Mouse (Mus musculus) brown adipose tissue, adult 24 weeks (tissue): Measurements from ENCODE around the gene Kcnv2. TPM values are rescaled to one million over a fixed set of nuclear protein-coding genes. Genes with fewer than 3 reads are reported as not detected.

Source experiments
- H3K27ac ChIP-seq: fragments of 200-500 bp; replicated peaks from 2 replicates; pipeline ENCODE4 v1.5.1; 2012; ENCODE audit warnings: low read depth, mild to moderate bottlenecking, low read length
- H3K4me1 ChIP-seq: fragments of 200-500 bp; 2 replicates; pipeline ENCODE4 v1.6.1; 2012; ENCODE audit warnings: low read length, mixed read lengths; ENCODE audit not compliant: control insufficient read depth, insufficient read depth, insufficient read length
- H3K4me3 ChIP-seq: fragments of 200-500 bp; 2 replicates; pipeline ENCODE4 v1.5.1; 2012; ENCODE audit warnings: low read depth, mild to moderate bottlenecking, low read length, moderate library complexity; ENCODE audit not compliant: insufficient read depth
- polyA plus RNA-seq: library from polyadenylated mRNA; stranded (reverse); fragments of >200 nt; gene quantifications from 2 replicates; pipeline ENCODE4 v1.2.4, GENCODE M21; 2012; ENCODE audit not compliant: missing spikeins, insufficient read depth, insufficient read length

Kcnv2 gene
- polyA plus RNA-seq, 1 experiment = not detected

- Histone ChIP-seq H3K4me3 (no peak overlapping the region), H3K4me1 (no peaks in the 10 kb centered on the region), H3K27ac (no peak overlapping the region)
Measured at GRCm38 (mm10) chr19:27332207-27332794, 9.9 kb downstream of the Kcnv2 start.

- peak overlapping the region; percentile 52 for H3K27ac ChIP-seq
Measured at GRCm38 (mm10) chr19:27336126-27336917, 13.9 kb downstream of the Kcnv2 start.

DNA sequence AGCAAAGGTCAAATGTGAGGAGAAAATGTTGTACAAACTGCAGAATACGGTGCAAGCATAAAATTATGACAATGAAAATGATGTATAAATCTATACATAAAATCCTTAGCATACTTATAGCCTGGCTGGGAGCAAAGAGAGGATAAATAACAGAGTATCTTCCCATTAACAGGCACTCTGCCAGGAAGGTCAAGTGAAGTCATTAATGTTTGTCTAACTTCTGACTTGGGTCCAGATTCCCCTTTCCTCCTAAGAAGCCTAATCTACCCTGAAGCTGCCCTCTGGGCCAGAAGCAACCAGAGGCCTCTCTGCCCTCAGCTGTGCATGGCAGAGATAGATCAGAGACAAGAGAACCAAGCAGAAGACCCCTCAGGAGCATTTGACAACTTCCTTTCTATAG is 24.1 kb downstream of the Kcnv2 start:
- Histone ChIP-seq H3K27ac (no peak overlapping the region), H3K4me3 (no peak overlapping the region), H3K4me1 (no peaks in the 10 kb centered on the region; the same call in 1 of the 2 replicates)

More at GRCm38 (mm10) chr19:27336126-27336917, 13.9 kb downstream of the Kcnv2 start:
- Histone ChIP-seq H3K4me3 (no peak overlapping the region), H3K4me1 (no peaks in the 10 kb centered on the region)

DNA sequence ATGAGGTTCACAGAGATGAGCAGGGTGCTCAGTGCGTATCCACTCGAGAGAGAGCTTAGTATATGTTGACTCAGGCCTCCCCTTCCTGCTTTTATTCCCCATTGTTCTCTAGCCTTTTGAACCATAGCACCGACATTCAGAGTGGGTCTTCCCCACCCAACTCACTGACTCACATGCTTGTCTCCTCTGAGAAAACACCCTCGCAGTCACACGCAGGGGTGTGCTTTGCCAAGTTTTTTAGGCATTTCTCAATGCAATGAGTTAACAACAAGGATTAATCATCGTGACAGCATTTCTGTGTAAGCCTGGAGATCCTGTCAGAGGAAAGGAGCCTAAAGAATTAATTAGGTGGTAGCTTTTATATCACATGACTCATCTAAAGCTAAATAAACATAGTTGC is 29.3 kb downstream of the Kcnv2 start:
- H3K4me3 ChIP-seq = no peak overlapping the region
- no peaks in the 10 kb centered on the region; the same call in 1 of the 2 replicates for H3K4me1 ChIP-seq
- no peak overlapping the region for H3K27ac ChIP-seq

GRCm38 (mm10) chr19:27360381-27360780 is 38.0 kb downstream of the Kcnv2 start:
- Histone ChIP-seq H3K4me1 (no peaks in the 10 kb centered on the region), H3K4me3 (no peak overlapping the region), H3K27ac (no peak overlapping the region)

- no peak overlapping the region for H3K27ac ChIP-seq
- no peaks in the 10 kb centered on the region for H3K4me1 ChIP-seq
- H3K4me3 ChIP-seq = no peak overlapping the region
Measured at GRCm38 (mm10) chr19:27363891-27364290, 41.5 kb downstream of the Kcnv2 start.

GRCm38 (mm10) chr19:27364521-27364931 is 42.1 kb downstream of the Kcnv2 start:
- no peaks in the 10 kb centered on the region for H3K4me1 ChIP-seq
- peak overlapping the region; percentile 19 for H3K4me3 ChIP-seq
- 0 out of 2 replicates have a peak overlapping the region, but pooled peaks have one; percentile 21 for H3K27ac ChIP-seq

DNA sequence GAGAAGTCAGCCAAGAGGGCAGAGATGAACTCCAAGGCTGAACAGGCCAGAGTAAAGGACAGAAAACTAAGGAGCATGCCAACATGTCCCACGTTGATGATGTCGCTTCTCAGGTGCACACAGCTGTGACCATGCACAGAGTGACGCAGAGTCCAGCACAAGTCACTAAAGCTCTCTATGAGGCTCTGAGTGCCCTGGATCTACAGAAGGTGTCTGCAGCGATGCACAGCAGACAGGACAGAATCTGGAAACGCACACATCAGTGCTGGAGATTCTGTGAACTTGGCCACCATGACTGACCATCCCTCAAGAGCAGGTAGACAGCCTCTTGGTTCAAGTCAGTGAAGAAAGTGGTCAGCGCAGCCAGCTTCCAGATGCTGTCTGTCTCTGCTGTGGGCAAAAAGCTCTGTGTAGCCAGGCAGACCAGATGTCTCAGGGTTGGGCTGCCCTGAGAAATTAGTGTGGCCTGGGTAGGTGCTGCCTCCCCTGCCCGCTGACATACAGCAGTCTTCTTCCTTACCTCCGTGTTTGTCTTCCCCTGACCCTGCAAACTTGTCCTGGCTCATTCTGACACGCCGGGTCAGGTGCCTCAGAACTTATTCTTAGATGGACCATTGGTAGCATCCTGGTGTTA is 43.8 kb downstream of the Kcnv2 start:
- H3K27ac ChIP-seq = no peak overlapping the region
- no peaks in the 10 kb centered on the region for H3K4me1 ChIP-seq
- H3K4me3 ChIP-seq = no peak overlapping the region

- no peak overlapping the region for H3K27ac ChIP-seq
- no peaks in the 10 kb centered on the region for H3K4me1 ChIP-seq
- H3K4me3 ChIP-seq = no peak overlapping the region
Measured at GRCm38 (mm10) chr19:27369461-27370135, 47.2 kb downstream of the Kcnv2 start.

DNA sequence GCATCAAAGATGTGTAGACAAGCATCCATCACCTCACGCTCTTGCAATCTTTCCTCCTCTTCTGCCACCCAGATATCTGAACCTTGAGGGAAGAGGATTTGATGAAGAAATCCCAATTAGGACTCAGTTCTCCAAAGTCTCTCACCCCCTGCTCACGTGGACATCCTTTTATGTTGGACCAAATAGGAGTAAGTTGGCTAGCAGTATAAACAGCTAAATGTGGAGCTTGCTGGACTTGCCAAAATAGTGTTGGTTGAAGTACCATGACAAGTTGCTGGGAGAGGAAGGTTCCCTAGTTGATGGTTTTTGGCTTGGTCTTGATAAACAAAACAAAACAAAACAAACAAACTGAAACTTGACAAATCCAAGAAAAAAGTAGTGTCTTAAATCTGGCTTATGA is 47.8 kb downstream of the Kcnv2 start:
- no peak overlapping the region for H3K27ac ChIP-seq
- H3K4me1 ChIP-seq = no peaks in the 10 kb centered on the region
- no peak overlapping the region for H3K4me3 ChIP-seq

- Histone ChIP-seq H3K4me3 (no peak overlapping the region), H3K4me1 (no peaks in the 10 kb centered on the region), H3K27ac (no peak overlapping the region)
Measured at GRCm38 (mm10) chr19:27370784-27371183, 48.4 kb downstream of the Kcnv2 start.

- Histone ChIP-seq H3K27ac (no peak overlapping the region), H3K4me1 (no peaks in the 10 kb centered on the region), H3K4me3 (no peak overlapping the region)
Measured at GRCm38 (mm10) chr19:27379712-27380401, 57.5 kb downstream of the Kcnv2 start.

DNA sequence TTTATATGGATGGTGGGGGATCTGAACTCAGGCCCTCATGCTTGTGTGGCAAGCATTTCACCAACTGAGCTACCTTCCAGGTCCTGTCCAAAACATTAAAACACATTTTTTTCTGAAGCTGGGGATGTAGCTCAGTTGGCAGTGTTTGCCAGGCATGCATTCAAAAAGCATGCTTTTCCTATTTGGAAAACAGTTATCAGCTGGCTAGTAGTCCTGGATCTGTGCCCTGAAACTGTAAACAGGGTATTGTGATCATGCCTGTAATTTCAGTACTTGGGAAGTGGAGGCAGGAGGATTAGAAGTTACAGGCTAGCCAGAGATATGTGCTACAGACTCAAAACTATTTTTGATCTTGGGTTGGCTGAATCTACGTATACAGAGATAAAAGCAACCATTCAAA is 59.7 kb downstream of the Kcnv2 start:
- Histone ChIP-seq H3K4me1 (no peaks in the 10 kb centered on the region), H3K27ac (no peak overlapping the region), H3K4me3 (no peak overlapping the region)

DNA sequence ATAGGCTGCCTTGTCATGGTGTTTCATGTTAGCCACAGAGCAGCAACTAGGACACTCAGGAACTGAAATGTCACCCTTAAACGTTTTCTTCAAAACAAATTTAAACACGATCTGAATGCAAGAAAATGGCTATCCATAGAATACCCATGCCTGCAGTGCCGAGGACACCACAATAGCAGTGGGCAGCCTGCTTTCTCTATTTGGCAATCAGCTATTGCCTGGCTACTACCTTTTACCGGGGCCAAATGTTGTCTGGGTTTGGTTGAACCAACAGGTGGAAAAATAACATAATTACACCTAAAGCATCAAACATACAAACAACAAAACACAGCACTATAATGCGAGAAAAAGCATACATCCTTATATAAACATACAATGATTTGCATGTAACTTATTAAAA is 60.9 kb downstream of the Kcnv2 start:
- H3K4me1 ChIP-seq = no peaks in the 10 kb centered on the region
- no peak overlapping the region for H3K27ac ChIP-seq
- no peak overlapping the region for H3K4me3 ChIP-seq

DNA sequence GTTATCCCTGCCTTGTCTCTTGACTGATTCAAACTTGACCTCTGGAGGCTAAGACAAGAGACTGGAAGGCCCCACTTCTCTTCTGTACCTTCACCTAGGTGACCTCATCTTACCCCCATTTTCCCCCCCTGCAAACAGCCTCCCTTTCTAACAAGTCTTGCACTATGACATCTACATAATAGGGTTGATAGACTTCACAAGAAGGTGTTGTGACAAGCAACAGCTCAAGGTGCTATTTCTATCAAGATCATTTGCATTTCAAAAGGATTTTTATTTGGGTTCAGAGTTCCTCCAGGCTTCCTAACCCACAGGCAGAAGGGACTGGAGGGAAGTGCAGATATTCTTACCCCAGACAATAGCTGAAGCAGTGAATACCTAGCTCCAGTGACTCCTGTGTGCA is 62.9 kb downstream of the Kcnv2 start:
- no peak overlapping the region for H3K27ac ChIP-seq
- no peaks in the 10 kb centered on the region for H3K4me1 ChIP-seq
- no peak overlapping the region for H3K4me3 ChIP-seq
